Mouse (Mus musculus) lung, postnatal 4 days (tissue): ENCODE measurements at regions not wholly inside any gene's neighbourhood (a gene's known extent, or its start where the extent isn't known, plus 50 kb on each side); places are given as distances from the start of the nearest gene placed in this dataset.
A peak's percentile ranks its signal among the peaks of the same experiment; 100 is the strongest.

Experiments
- DNase-seq, 2 experiments: peaks; one replicate each; pipeline ENCODE4 v3.0.0; 2021

DNA sequence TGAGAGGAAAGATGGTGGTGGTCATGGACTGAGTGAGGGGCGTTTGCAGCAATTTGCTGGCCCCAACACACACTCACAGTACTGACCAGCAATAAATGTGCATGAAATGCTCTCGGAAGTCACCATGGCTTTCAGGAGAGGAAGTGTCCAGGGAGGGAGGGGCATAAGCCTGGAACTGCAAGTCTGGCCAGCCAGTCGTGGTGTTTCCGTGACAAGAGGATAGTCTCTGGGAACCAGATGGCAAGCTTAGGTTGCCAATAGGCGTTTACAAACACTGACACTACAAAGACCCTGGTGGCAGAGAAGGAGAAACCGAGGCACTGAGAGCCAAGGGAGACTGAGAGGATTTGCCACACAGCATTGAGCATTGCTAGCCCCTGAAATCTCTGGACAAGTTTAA, 132.3 kb upstream of the 1600014C23Rik start:
- no peak for DNase-seq

DNA sequence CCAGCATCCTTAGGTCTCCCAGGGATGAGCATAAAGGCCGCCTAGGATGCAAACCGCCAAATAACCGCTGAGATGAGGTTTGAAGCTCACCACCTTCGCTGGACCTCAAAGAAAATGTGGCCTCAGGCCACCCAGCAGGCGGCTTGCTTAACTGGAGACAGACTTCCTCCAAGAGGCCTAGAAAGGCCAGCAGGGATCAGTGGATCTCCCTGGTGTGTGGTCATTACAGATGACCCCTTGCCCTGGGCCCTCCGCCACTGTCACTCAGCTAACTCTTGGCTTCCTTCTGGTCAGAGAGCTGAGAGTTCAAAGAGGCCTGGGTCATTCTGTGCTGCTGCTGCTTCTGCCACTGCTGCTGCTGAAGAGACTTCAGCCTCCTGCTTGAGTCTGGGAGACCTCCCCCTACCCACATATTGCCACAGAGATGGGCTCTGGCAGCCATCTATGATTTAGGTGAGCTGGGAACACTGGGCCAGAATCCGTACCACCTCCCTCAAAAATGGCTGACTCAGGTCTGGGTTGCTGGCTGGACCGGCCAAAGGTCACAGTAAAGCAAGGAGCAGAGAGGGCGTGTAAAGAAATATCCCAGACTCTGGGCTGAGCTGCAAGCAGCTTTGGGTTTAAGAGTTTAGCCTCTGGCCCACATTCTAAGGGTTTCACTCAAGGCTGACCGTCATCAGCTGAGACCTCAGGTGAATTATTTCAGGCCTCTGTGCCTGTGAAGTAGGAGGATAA, 130.0 kb upstream of the 1600014C23Rik start:
- no peak for DNase-seq

DNA sequence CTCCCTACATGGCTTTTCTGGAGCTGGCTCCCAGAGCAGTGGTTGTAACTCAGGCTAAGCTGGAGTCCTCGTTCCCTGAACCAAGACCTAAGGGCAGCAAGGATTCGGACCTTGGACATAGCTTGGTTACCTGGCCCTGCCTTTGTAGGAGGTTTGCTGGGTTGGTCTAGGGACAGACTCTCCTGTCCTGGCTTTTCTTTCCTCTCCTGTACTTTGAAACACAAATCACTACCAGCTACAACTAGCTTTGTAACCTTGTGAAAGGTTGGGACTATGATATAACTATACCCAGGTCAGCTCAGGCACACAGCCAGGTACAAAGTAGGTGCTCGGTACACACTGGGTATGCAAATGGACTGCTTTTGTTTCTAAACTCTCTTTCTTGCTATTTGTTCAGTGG, 129.4 kb upstream of the 1600014C23Rik start:
- no peak for DNase-seq

DNA sequence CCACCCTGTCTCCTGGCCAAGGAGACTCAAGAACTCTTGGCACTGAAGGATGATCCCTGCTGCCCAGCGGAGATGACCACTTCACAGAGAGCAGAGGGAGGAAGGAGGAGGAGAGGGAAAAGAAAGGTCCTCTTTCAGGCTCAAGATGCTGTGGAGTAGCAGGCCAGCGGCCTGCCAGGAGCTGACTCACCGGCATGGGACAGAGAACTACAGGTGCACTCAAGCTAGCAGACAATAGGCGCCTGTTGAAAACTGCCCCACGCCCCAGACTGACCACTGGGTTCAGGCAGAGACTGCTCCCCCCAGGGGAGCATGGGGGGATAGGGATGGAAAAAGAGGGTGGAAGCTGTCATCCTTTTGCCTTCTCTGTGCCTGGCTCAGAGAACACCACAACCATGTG, 125.8 kb upstream of the 1600014C23Rik start:
- no peak for DNase-seq

DNA sequence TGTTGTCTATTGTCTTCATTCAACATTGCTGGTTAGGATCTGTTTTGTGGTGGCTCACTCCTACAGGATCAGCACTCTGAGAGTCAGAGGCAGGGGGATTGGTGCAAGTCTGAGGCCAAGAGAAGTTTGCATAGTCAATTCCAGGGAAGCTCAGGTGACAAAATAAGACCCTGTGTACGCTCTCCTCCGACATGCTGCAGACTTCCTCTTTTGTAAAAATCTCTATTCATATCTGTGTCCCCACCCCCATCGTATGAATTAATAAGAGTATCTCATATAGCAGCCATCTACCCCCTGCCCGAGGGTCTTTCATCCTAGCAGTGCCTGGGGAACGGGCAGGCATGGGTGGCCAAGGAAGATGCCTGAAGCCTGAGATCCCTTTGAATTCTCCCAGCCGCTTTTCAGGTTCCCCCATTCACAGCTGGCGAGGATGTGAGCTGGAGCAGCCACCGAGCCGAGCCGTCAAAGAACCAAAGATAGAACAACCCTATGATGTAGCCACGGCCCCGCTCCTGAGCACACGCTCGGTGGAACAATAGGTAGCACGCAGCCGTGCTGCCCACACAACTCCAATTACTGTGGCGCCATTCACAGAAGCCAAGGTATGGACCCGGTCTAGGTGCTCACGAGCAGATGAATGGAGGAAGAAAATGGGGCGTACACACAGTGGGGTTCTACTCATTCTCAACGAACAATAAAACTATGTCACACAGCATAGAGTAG, 120.4 kb upstream of the 1600014C23Rik start:
- DNase-seq = no peak

DNA sequence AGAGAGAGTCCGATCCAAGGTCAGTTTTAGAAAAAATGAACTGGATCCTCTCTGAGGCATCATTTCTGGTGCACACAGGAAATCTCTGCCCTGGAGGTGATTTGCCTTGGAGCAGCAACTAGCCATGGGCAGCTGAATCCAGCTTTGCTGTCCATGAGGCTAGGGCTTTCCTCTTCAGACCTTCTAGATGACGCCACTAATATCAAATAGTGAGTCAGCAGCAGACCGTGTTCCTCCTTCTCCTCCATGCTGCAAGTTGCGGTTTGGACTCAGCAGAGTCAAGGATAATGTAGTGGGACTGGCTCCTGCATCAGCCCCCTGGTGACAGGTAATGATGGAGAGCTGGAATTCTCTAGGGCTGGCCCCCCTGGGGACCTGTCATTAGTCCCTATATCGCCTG, 118.8 kb upstream of the 1600014C23Rik start:
- DNase-seq = no peak

DNA sequence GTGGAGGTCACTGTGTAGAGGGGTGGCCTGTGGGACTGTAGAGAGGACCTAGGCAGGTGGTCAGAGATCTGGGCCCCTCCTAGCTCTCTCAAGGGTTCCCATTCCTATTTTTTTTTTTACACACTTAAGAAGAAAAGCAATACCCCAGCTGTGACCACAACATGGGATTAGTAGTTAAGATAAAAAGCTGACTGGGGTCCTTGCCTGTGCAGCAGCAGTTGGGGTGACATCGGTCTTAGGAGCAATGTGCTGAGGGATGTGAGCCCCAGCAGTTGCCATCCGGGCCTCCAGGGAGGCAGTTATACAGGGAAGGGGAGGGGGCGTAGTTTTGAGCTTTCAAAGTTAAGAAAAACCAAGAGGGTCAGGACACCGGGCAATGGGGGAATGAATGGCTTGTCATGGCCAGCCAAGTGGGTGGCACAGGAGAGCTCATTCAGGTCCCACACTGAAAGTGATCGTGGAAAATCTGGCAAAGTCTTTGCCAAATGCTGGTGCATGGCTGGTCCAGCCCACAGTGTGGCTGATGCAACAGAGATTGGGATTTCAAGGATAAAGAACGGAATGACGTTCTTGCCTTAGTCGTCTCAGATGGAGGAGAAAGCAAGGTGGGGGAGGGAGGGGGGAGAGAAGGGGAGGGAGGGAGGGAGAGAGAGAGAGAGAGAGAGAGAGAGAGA, 118.2 kb upstream of the 1600014C23Rik start:
- no peak for DNase-seq

DNA sequence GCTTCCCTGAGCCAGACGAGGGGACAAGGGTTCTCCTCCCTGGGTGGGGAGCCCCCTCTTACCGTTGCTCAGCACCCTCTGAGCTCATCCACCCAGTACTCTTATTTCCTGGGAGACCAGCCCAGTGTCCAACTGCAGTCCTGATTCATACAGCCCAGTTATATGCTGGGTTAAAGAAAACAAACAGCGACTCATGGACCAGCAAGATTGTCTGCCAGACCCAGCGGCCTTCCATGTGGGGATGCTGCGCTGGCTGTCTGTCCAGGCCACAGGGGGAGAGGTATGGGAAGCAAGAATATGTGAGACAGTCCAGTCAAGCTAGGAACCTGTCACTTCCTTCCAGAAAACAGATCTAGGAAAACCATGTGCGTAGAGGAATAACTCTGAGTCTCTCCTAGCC, 117.3 kb upstream of the 1600014C23Rik start:
- DNase-seq = no peak

DNA sequence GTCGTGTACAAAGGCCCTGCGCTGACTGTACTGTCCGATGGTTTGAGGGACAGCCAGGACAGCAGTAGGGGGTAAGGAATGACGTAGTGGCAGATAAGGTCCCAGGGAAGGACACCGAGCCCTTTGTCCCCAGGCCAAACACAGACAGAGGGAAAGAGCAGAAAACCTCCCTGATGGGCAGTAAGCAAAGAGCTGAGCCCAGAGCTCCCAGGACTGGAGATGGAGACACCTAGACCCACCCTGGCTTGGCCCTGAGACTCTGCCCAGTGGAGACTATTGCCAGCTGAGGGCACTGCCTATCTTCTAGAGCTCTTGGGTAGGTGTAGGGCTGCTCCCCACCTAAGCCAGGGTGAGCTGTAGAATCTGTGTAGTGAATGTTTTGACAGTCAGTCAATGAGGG, 116.5 kb upstream of the 1600014C23Rik start:
- DNase-seq = no peak

DNA sequence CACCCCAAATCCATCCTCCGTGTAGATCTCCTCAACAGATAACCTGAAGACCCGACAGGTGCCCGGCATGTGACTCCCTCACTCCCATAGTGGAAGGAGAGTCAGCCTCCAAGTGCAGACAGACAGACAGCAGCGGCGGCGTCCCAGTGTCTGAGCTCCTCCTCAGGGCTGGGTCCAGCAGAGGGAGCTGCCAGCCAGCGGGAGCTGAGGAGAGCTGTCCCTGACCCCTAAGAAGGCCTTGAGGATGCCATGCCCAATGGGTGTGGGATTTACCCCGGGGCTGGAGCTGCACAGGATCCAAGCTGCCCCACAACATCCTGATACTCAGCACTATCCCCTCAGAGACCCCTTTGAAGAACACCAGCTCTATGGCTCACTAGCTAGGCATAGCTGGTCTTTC, 115.0 kb upstream of the 1600014C23Rik start:
- DNase-seq = peak; percentile 66 to 70

DNA sequence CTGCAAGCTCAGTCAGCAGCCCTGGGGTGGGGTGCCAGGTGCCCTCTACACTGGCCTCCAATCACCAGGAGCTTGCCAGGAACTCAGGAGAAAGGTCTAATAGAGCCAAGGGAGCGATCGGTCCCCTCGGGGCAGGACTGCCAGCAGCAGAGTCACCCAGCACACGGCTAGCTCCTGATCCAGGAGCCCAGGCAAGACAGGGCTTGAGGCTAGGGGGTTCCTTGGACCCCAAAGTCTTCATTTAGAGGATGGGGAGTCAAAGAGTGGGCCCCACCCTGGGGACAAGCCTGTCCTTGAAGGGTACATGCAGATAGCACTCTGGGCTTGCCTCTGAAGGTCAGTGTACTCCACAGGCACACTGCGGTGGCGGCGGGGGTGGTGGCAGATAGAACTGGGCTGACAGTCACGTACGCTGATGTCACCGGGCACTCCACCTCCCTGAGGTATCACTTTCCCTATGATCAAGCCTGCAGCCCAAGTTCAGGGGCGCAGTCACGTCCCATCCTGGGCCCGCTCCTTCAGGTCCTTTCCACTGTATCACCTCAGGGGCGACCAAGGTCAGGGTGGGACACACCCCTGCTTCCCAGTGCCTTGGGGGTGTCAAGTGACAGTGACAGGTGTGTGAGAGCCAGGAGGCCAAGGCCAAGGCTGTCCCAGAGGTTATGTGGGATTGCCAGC, 114.2 kb upstream of the 1600014C23Rik start:
- no peak for DNase-seq

DNA sequence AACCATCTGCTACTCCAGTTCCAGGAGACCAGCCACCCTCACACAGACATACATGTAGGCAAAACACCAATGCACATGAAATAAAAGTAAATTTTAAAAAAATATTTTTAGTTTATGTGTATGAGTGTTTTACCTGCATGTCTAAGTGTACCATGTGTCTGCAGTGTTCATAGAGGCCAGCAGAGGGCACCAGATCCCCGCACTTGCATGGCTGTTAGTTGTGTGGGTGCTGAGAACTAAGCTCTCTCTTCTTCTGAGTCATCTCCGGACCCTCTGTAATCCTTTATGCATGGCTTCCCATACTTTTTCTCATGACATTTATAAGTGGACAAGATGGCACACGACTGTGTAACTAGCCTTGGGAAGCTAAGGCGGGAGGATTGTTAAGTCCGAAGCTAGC, 112.2 kb upstream of the 1600014C23Rik start:
- no peak for DNase-seq

DNA sequence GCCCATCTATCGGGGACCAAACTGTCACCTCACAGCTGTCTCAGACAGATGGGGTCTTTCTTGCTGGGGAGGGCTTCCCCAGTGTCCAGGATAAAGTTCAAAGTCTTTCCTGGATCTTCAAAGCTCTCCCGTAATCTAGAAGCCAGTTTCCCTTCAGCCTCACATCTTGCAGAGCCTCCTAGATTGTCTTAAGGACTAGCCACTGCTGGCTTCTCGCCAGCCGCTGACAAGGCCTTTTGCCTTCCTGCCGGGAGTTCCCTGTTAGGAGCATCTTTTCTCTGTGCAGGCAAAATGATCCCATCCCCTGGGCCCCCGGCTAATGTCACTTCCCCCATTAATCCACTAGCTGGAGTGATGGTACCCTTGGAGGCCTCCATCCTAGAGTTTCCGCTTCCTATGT, 103.1 kb upstream of the 1600014C23Rik start:
- peak in 1 of 2 experiments; percentile 30 for DNase-seq

DNA sequence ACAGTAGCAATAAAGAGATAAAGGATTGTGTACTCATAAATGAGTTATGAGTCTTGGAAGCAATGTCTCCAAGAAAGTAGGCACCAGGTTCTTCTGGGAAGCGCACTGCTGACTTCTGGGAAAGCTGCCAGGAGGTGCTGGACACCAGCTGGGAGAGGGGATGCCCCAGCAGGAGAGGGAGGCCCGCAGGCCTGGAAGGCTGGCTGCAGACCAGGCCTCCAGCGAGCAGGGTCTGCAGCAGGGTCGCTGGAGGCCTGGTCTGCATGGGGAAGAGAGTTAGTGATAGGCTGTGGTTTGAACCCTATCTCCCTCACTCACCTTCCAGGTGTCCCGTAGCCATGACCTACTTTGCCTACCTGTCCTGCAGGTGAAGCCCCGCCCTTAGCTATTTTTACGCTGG, 102.6 kb upstream of the 1600014C23Rik start:
- DNase-seq = peak in 1 of 2 experiments; percentile 39

DNA sequence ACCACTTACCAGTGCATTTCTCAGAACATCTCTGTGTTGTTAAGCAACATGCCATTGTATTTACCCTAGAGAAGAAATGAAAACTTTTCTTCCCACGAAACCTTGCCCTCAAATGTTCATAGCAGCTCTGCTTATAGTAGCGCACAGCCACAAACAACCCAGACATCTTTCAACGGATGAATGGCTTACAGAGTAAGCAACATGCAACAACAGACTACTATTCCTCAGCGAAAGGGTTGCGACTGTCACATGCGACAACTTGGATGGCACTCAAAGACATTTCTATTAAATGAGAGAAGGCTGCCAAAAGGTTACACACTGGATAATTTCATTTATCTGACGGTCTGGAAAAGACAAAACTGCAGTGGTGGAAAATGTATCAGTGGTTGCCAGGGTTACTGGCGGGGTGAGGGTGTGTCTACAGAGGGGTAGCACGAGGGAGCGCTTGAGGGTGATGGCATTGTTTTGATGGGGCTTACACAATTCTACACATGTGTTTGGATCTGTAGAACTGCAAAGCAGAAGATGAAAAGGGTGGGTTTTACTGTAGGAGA, 101.0 kb upstream of the 1600014C23Rik start:
- no peak for DNase-seq

DNA sequence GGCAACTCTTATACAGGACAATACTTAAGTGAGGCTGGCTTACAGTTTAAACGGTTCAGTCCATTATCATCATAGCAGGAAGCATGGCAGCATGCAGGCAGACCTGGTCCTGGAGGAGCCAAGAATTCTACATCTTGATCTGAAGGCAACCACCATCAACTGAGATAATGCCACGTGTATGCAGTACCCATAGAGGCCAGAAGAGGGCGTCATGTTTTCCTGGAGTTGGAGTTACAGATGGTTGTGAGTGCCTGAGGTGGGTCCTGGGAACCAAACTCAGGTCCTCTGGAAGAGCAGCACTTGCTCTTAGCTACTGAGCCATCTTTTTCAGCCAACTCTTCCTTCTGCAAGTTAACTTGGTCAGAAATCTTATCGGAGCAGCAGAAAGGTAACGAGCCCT, 96.7 kb upstream of the 1600014C23Rik start:
- DNase-seq = no peak

DNA sequence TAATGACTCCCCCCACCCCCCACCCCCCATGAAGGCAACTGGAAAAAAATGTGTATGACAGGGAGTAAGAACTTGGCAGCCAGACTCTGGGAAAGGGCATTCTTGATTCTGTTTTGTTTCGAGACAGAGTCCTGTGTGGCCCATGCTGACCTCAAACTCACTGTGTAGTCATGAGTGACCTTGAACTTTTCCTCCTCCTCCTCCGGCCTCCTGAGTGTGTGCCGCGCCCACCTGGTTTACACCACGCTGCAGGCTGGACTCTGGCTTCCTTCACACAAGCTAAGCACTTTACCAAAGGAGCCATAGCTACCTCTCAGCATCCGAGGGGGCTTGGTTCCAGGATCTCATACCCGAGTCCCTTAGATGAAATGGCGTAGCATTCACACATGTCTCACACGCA, 95.9 kb upstream of the 1600014C23Rik start:
- DNase-seq = no peak

DNA sequence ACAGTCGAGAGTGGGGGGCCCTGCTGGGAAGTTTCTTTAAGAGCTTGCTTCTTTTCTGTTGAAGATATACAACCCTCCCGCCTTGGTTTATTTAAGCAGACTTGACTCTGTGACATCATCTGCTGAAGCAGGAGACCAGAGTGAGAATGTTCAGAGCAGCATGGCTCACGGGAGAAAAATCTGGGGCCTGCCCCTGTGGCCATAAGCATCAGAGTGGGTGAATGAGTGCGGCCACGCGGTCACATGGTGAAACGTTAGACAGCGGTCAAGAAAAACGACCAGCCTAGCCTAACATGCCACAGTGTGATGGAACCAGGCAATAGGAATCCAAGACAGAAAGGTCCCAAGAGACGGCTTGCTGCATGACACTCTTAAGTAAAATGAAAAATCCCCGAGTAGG, 95.2 kb upstream of the 1600014C23Rik start:
- DNase-seq = no peak

DNA sequence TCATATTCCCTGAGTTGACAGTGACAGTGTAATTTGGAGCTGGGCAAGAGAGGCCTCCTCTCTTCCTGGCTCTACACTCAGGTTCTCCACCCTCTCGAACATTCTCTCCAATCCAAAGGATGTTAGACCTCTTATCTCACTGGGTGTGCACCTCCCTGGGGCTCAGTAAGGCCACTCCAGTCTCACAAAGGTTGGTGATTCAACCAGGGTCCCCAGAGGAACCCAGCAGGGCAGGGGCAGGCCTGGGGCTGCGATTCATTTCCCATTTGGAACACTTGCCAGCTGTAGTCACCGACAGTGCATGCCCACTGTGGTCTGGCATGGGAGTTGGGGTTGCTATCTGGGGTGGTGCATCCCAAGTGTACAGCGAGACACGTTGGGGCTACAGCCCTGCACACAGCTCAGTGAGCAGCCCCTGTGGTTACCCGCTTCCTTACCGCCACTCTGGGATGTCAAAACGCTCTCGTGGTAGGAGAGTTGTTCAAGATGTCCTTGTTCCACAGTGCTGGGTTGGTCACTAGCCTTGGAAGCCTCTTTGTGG, 94.7 kb upstream of the 1600014C23Rik start:
- DNase-seq = no peak

DNA sequence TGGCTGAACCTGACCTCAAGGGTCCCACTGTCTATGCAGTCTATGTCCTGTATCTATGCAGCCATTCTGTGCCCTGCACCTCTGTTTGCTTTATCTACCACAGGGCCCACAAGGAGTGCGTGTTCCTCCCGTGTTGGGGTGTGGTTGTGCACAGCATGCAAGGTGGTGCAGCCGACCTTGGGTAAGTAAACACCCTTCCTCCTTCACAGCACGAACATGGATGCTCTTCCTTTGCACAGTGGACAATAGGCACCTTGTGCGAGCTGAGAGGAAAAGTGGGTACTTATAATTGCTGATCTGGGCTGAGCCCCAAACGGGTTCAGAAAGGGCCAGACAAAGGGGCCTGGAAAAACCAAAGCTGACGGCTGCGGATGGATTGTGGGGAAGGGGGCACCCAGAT, 91.3 kb upstream of the 1600014C23Rik start:
- no peak for DNase-seq

DNA sequence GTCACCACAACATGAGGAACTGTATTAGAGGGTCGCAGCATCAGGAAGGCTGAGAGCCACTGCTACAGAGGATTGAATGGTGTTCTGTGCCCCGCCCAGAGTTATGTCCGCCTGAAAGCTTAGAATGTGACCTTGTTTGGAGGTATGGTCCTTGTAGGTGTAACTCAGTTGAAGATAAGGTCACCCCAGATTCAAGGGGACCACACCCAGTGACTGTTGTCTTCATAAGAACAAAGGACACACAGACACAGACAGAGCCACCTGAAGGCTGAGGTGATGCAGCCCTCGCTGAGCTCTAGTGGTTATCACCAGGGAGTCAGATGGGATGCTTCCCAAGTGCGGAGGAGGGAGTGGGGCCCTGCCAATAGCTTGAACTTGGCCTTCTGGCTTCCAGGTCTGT, 89.9 kb upstream of the 1600014C23Rik start:
- no peak for DNase-seq

DNA sequence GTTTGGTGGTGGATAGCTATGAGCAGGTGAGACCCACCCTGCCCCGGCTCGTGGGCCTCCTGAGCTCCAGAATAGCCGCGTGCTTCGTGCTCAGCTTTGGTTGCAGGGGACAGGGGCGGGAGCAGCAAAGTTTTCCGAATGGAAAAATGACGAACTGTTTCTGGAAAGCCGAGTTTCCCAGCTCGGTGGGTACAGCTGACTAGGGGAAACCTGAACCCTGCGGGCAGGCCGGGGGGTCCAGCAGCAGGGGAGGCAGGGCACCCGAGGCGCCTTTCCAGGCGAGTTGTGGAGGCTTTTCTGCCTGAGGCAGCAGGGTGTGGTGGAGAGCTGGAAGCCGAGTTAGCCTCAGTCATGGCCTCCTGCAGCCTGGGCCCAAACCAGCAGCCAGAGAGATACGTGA, 88.8 kb upstream of the 1600014C23Rik start:
- DNase-seq = no peak

DNA sequence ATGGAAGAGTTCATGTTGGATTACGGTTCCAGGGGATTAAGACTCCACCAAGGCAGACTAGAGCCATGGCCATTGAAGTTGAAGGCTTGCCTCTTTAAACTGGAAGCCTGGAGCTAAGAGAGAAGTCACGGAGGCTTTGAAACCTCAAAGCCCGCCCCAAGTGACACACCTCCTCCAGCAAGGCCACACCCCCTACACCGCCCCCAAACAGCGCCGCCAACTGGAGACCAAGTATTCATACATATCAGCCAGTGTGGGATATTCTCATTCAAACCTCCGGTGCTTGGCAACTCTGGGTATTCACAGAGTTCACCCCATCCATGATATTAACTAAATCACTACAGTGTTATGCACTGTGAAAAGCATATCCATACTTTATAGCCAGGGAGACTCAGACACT, 87.7 kb upstream of the 1600014C23Rik start:
- no peak for DNase-seq
